Mouse (Mus musculus) layer of hippocampus, postnatal 10 days (tissue): ENCODE results near the gene Dnmt3a. TPM values are rescaled to one million over a fixed set of nuclear protein-coding genes. Genes with fewer than 3 reads are reported as not detected.

Experiments used
- total RNA-seq, 2 experiments: library from RNA; stranded (reverse); gene quantifications; 2 replicates each; pipeline ENCODE4 v1.2.3; 2021

The Dnmt3a gene
- total RNA-seq, 2 experiments from 2014 or later = 288 to 295 TPM

Other genes starting within 250 kb of the Dnmt3a start
- gene Dtnb, start 233.6 kb upstream of the Dnmt3a start, total RNA-seq = 100 to 1,000 TPM in 1 of 2 experiments, 10 to 100 TPM in 1; 93.5 to 122 TPM
- 1 to 10 TPM; 2.2 to 2.5 TPM for gene Pomc, start 148.9 kb downstream of the Dnmt3a start, total RNA-seq
- gene Efr3b, start 232.9 kb downstream of the Dnmt3a start, total RNA-seq = 10 to 100 TPM; 95.3 to 97.8 TPM